ENCODE assay signal across 8 mouse cellular contexts in genomic region chr4:41756440-41756839, GRCm38 (mm10). TPM values are rescaled to one million over a fixed set of nuclear protein-coding genes. Genes with fewer than 3 reads are reported as not detected.
DNase-seq lines count a peak whose midpoint lies in the region; ATAC-seq and TF ChIP-seq lines count a peak whose summit lies in the region.

No protein-coding gene starts in this region.

- H3K36me3 ChIP-seq in lung, postnatal 0 days (ENCODE audit: insufficient read depth, low read length) = no peaks in the 10 kb centered on the region
- peaks cover 2% of the 10 kb centered on the region; the same call in 1 of the 2 replicates for H3K36me3 ChIP-seq in limb, embryonic 11.5 days (ENCODE audit: control insufficient read depth, insufficient read depth, low read length)
- H3K36me3 ChIP-seq in splenic B cell, adult 2 months (ENCODE audit: control insufficient read depth, insufficient read depth, low read length, poor library complexity, severe bottlenecking) = peaks cover 3% of the 10 kb centered on the region

- no peak overlapping the region for H3K9ac ChIP-seq in lung, postnatal 0 days (replicated peaks; ENCODE audit: low read depth)
- H3K9ac ChIP-seq in limb, embryonic 11.5 days (ENCODE audit: low read length) = peak overlapping the region; percentile 58; the same call in 1 of the 2 replicates

- H3K27ac ChIP-seq in lung, postnatal 0 days (ENCODE audit: low read length) = no peak overlapping the region
- H3K27ac ChIP-seq in limb, embryonic 11.5 days (replicated peaks; ENCODE audit: low read depth, low read length) = no peak overlapping the region

- peaks cover 12% of the 10 kb centered on the region; the same call in 1 of the 2 replicates for H3K4me1 ChIP-seq in lung, postnatal 0 days (ENCODE audit: insufficient read depth, low read depth, low read length)
- H3K4me1 ChIP-seq in limb, embryonic 11.5 days (ENCODE audit: control insufficient read depth, insufficient read depth, low read length) = peaks cover 21% of the 10 kb centered on the region

- H3K27me3 ChIP-seq in lung, postnatal 0 days (replicated peaks; ENCODE audit: insufficient read depth, low read length) = no peaks in the 10 kb centered on the region
- no peaks in the 10 kb centered on the region for H3K27me3 ChIP-seq in limb, embryonic 11.5 days (ENCODE audit: control insufficient read depth, insufficient read depth, low read length)
- H3K27me3 ChIP-seq in splenic B cell, adult 2 months (ENCODE audit: control insufficient read depth, insufficient read depth, low read length, poor library complexity, severe bottlenecking) = no peaks in the 10 kb centered on the region

- peak overlapping the region; percentile 92 for H3K4me2 ChIP-seq in lung, postnatal 0 days (replicated peaks; ENCODE audit: low read depth, low read length)
- peak overlapping the region; percentile 93 for H3K4me2 ChIP-seq in limb, embryonic 11.5 days (ENCODE audit: low read depth, severe bottlenecking)

- 68% methylated on average over 8 of the region's 8 CpGs for WGBS in lung, postnatal 0 days
- WGBS in limb, embryonic 11.5 days = 79% methylated on average over 8 of the region's 8 CpGs

- ATAC-seq in lung, postnatal 0 days = no peak
- ATAC-seq in limb, embryonic 11.5 days (ENCODE audit: insufficient number of reproducible peaks, low FRiP score, low TSS enrichment, low read depth) = no peak

- TF ChIP-seq CTCF in lung, postnatal 0 days (IDR thresholded peaks at IDR 0.05) = no peak

- peak; percentile 58 for DNase-seq in cerebellum, adult 11-12 months
- no peak for DNase-seq in cerebellum, adult 8-10 months
- DNase-seq in lung, postnatal 0 days (ENCODE audit: low spot score) = no peak
- no peak for DNase-seq in lung, adult 18-20 months
- DNase-seq in limb, embryonic 11.5 days (ENCODE audit: low spot score) = no peak
- peak; percentile 13 for DNase-seq in splenic B cell, adult 2 months (ENCODE audit: low read depth, low spot score)
- no peak for DNase-seq in layer of hippocampus, adult 11-12 months (ENCODE audit: low spot score)
- no peak for DNase-seq in frontal cortex, adult 2 months (ENCODE audit: extremely low spot score in 1 of 2, low spot score in 1 of 2)

- no peaks in the 10 kb centered on the region for H3K9me3 ChIP-seq in lung, postnatal 0 days (ENCODE audit: low read length)
- no peaks in the 10 kb centered on the region for H3K9me3 ChIP-seq in limb, embryonic 11.5 days (ENCODE audit: control insufficient read depth, low read length)

- H3K4me3 ChIP-seq in lung, postnatal 0 days (ENCODE audit: low read depth, low read length) = peak overlapping the region; percentile 55
- peak overlapping the region; percentile 65 for H3K4me3 ChIP-seq in limb, embryonic 11.5 days (ENCODE audit: low read depth, low read length)

- TF ChIP-seq EP300 in lung, postnatal 0 days (IDR thresholded peaks at IDR 0.05) = no peak

RNA-seq across cellular contexts. Expression of gene Sigmar1, which starts 0.5 kb away (rescaled TPM):
- 43.3 and 43.7 TPM in 2 replicates for polyA plus RNA-seq in lung, postnatal 0 days (2015; fragmentation: Nextera tagmentation; extraction: Ambion mirVana)
- polyA plus RNA-seq in limb, embryonic 11.5 days (2014; fragmentation: Nextera tagmentation; extraction: Ambion mirVana) = 73.5 and 83.4 TPM in 2 replicates
- 60.9 TPM in 2 replicates for polyA plus RNA-seq in frontal cortex, adult 2 months (2012; rRNA removed)

RNA-seq across cellular contexts. Expression of gene Galt, which starts 1.4 kb away (rescaled TPM):
- 34.3 and 39.7 TPM in 2 replicates for polyA plus RNA-seq in lung, postnatal 0 days (2015; fragmentation: Nextera tagmentation; extraction: Ambion mirVana)
- polyA plus RNA-seq in limb, embryonic 11.5 days (2014; fragmentation: Nextera tagmentation; extraction: Ambion mirVana) = 40.6 and 42.6 TPM in 2 replicates
- polyA plus RNA-seq in frontal cortex, adult 2 months (2012; rRNA removed) = 196 and 224 TPM in 2 replicates

RNA-seq across cellular contexts. Expression of gene Ccl27a, which starts 17.6 kb away (rescaled TPM):
- 23.7 and 24.5 TPM in 2 replicates for polyA plus RNA-seq in lung, postnatal 0 days (2015; fragmentation: Nextera tagmentation; extraction: Ambion mirVana)
- polyA plus RNA-seq in limb, embryonic 11.5 days (2014; fragmentation: Nextera tagmentation; extraction: Ambion mirVana) = 29.9 and 40.0 TPM in 2 replicates
- polyA plus RNA-seq in frontal cortex, adult 2 months (2012; rRNA removed) = 373 and 441 TPM in 2 replicates

RNA-seq across cellular contexts. Expression of gene Arid3c, which starts 25.5 kb away (rescaled TPM):
- 0.06 TPM in 1 of 2 replicates, not detected in the other for polyA plus RNA-seq in lung, postnatal 0 days (2015; fragmentation: Nextera tagmentation; extraction: Ambion mirVana)
- not detected in 2 replicates for polyA plus RNA-seq in limb, embryonic 11.5 days (2014; fragmentation: Nextera tagmentation; extraction: Ambion mirVana)
- 0.12 and 0.17 TPM in 2 replicates for polyA plus RNA-seq in frontal cortex, adult 2 months (2012; rRNA removed)

RNA-seq across cellular contexts. Expression of gene Dctn3, which starts 33.5 kb away (rescaled TPM):
- polyA plus RNA-seq in lung, postnatal 0 days (2015; fragmentation: Nextera tagmentation; extraction: Ambion mirVana) = 143 and 151 TPM in 2 replicates
- polyA plus RNA-seq in limb, embryonic 11.5 days (2014; fragmentation: Nextera tagmentation; extraction: Ambion mirVana) = 94.3 and 104 TPM in 2 replicates
- polyA plus RNA-seq in frontal cortex, adult 2 months (2012; rRNA removed) = 189 and 190 TPM in 2 replicates

Comparison
In these comparisons a context has a peak if more than half of its experiments do, and no peak if none do; other contexts are left out.
1. DNase-seq: peak in cerebellum, adult 11-12 months (single experiment) and splenic B cell, adult 2 months (single experiment); none in cerebellum, adult 8-10 months (single experiment), lung, postnatal 0 days (single experiment), lung, adult 18-20 months (0 of 2), limb, embryonic 11.5 days (single experiment), layer of hippocampus, adult 11-12 months (single experiment) and frontal cortex, adult 2 months (0 of 2).